Mouse (Mus musculus) heart, embryonic 11.5 days (tissue): ENCODE data around the gene Arsb. TPM values are rescaled to one million over a fixed set of nuclear protein-coding genes. Genes with fewer than 3 reads are reported as not detected.

ENCODE experiments used
- ATAC-seq: fragments of 200-750 bp; cut with Nextera tagmentation; replicated peaks from 2 replicates; pipeline ENCODE4 v1.8.0; 2017; ENCODE audit warnings: moderate library complexity; ENCODE audit not compliant: insufficient number of reproducible peaks, low FRiP score, low TSS enrichment
- H3K27ac ChIP-seq: fragments of 300-500 bp; sonication (generic); 2 replicates; pipeline ENCODE4 v1.5.1; 2014; ENCODE audit warnings: mild to moderate bottlenecking, low read depth, low read length
- H3K27me3 ChIP-seq: fragments of 300-500 bp; sonication (generic); 2 replicates; pipeline ENCODE4 v1.6.1; 2014; ENCODE audit warnings: mild to moderate bottlenecking, low read length, mixed read lengths; ENCODE audit not compliant: control insufficient read depth, insufficient read depth
- H3K36me3 ChIP-seq: fragments of 300-500 bp; sonication (generic); 2 replicates; pipeline ENCODE4 v1.6.1; 2014; ENCODE audit warnings: mild to moderate bottlenecking, low read length, moderate library complexity, mixed read lengths; ENCODE audit not compliant: control insufficient read depth, insufficient read depth
- H3K4me1 ChIP-seq: fragments of 300-500 bp; sonication (generic); 2 replicates; pipeline ENCODE4 v1.6.1; 2014; ENCODE audit warnings: low read length; ENCODE audit not compliant: control insufficient read depth, insufficient read depth
- H3K4me2 ChIP-seq: fragments of 300-500 bp; sonication (generic); 2 replicates; pipeline ENCODE4 v1.6.1; 2014; ENCODE audit warnings: mild to moderate bottlenecking, moderate library complexity
- H3K4me3 ChIP-seq: fragments of 300-500 bp; sonication (generic); 2 replicates; pipeline ENCODE4 v1.5.1; 2014; ENCODE audit warnings: low read depth, low read length
- H3K9ac ChIP-seq: fragments of 300-500 bp; sonication (generic); 2 replicates; pipeline ENCODE4 v1.6.1; 2014; ENCODE audit warnings: mild to moderate bottlenecking, low read depth, low read length, moderate library complexity
- H3K9me3 ChIP-seq: fragments of 300-500 bp; sonication (generic); replicated peaks from 2 replicates; pipeline ENCODE4 v1.6.1; 2016; ENCODE audit warnings: low read length; ENCODE audit not compliant: control insufficient read depth
- WGBS: fragments of 180-500 bp; shearing (Covaris S2); extraction: QIAGEN DNeasy Blood & Tissue Kit; methylation state at CpG from one replicate; pipeline ENCODE4 v1.1.7; 2014; ENCODE audit not compliant: insufficient replicate concordance; 5-methylcytosine and 5-hydroxymethylcytosine counted together
- polyA plus RNA-seq: library from polyadenylated mRNA; unstranded; fragments of >200 nt; fragmentation: Nextera tagmentation; extraction: Ambion mirVana; gene quantifications from 2 replicates; pipeline ENCODE4 v1.2.1, GENCODE M21; 2014

The Arsb gene
- polyA plus RNA-seq, 1 experiment from 2014 or later: 5.9 TPM

GRCm38 (mm10) chr13:93920786-93921300 is 149.4 kb downstream of the Arsb start:
- Histone ChIP-seq H3K4me1 (peaks cover 21% of the 10 kb centered on the region), H3K27ac (no peak overlapping the region), H3K4me3 (no peak overlapping the region), H3K9me3 (no peaks in the 10 kb centered on the region), H3K36me3 (no peaks in the 10 kb centered on the region), H3K4me2 (no peak overlapping the region), H3K27me3 (no peaks in the 10 kb centered on the region), H3K9ac (no peak overlapping the region)
- 71% methylated on average over 4 of the region's 4 CpGs for WGBS
- no peak for ATAC-seq

- no peak overlapping the region for H3K4me2 ChIP-seq
- H3K36me3 ChIP-seq: no peaks in the 10 kb centered on the region
- no peaks in the 10 kb centered on the region for H3K9me3 ChIP-seq
- no peaks in the 10 kb centered on the region for H3K27me3 ChIP-seq
- no peak overlapping the region for H3K4me3 ChIP-seq
- ATAC-seq: no peak
- H3K27ac ChIP-seq: no peak overlapping the region
- H3K4me1 ChIP-seq: peaks cover 18% of the 10 kb centered on the region; the same call in 1 of the 2 replicates
- H3K9ac ChIP-seq: no peak overlapping the region
- WGBS: 83% methylated on average over 5 of the region's 5 CpGs
These were observed 150.6 kb downstream of the Arsb start for GRCm38 (mm10) chr13:93921831-93922565.

- no peaks in the 10 kb centered on the region for H3K27me3 ChIP-seq
- ATAC-seq: no peak
- no peaks in the 10 kb centered on the region for H3K36me3 ChIP-seq
- H3K4me1 ChIP-seq: peaks cover 18% of the 10 kb centered on the region; the same call in 1 of the 2 replicates
- WGBS: 62% methylated on average over 7 of the region's 7 CpGs
- H3K4me3 ChIP-seq: no peak overlapping the region
- no peaks in the 10 kb centered on the region for H3K9me3 ChIP-seq
- H3K9ac ChIP-seq: no peak overlapping the region
- no peak overlapping the region for H3K27ac ChIP-seq
- no peak overlapping the region for H3K4me2 ChIP-seq
These were observed 151.1 kb downstream of the Arsb start for GRCm38 (mm10) chr13:93922566-93922910.

GRCm38 (mm10) chr13:93924735-93925432 is 153.5 kb downstream of the Arsb start:
- Histone ChIP-seq H3K4me2 (no peak overlapping the region), H3K4me3 (no peak overlapping the region), H3K27ac (no peak overlapping the region), H3K9me3 (no peaks in the 10 kb centered on the region), H3K4me1 (peaks cover 21% of the 10 kb centered on the region; the same call in 1 of the 2 replicates), H3K36me3 (no peaks in the 10 kb centered on the region), H3K9ac (no peak overlapping the region), H3K27me3 (no peaks in the 10 kb centered on the region)
- 73% methylated on average over 9 of the region's 9 CpGs for WGBS
- ATAC-seq: no peak

DNA sequence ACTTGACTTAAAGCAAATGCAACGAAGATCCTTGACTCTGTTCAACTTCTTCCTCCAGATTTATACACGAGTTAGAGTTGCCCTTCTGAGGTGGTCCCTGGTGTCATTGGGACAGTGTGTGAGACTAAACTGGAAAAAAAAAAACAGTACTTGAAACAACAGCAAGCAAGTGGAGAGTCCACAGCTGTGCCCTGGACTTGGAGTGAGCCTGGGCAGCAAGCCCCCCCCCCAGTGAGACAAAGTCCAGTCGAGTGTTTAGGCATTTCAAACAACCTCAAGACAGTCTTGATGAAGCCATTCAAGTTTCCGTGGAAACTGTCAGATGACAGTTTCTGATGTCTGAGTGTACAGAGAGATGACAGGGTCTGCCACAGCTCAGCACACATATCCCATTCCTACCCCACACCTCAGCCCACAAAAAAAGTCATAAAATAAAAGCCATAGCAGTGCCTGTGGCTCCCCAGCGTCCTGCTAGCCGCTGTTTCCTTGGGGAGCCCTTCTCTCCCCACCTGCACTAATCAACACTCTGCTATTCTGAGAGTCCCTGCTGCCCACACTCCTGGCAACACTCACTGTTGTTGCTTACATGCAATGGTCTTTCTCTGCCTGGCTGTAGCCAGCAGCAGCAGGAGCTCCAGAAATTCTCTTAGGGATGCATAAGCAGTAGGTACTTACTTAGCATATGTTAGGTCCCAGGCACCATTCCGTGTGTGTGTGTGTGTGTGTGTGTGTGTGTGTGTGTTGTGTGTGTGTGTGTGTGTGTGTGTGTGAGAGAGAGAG is 159.3 kb downstream of the Arsb start:
- H3K9ac ChIP-seq: no peak overlapping the region
- no peaks in the 10 kb centered on the region for H3K36me3 ChIP-seq
- 37% methylated on average over 7 of the region's 7 CpGs for WGBS
- H3K27ac ChIP-seq: peak overlapping the region; percentile 22; the same call in 1 of the 2 replicates
- H3K27me3 ChIP-seq: no peaks in the 10 kb centered on the region
- H3K4me1 ChIP-seq: peaks cover 13% of the 10 kb centered on the region
- H3K4me3 ChIP-seq: no peak overlapping the region
- ATAC-seq: no peak; the same call in 1 of the 2 replicates
- no peaks in the 10 kb centered on the region for H3K9me3 ChIP-seq
- no peak overlapping the region for H3K4me2 ChIP-seq

GRCm38 (mm10) chr13:93936455-93936854 is 165.0 kb downstream of the Arsb start:
- H3K27me3 ChIP-seq: no peaks in the 10 kb centered on the region
- no peak overlapping the region for H3K4me3 ChIP-seq
- peaks cover 11% of the 10 kb centered on the region; the same call in 1 of the 2 replicates for H3K4me1 ChIP-seq
- no peak for ATAC-seq
- no peak overlapping the region for H3K9ac ChIP-seq
- no peaks in the 10 kb centered on the region for H3K9me3 ChIP-seq
- H3K4me2 ChIP-seq: no peak overlapping the region
- no peaks in the 10 kb centered on the region for H3K36me3 ChIP-seq
- WGBS: 79% methylated on average over 6 of the region's 6 CpGs
- no peak overlapping the region for H3K27ac ChIP-seq

GRCm38 (mm10) chr13:93938118-93938517 is 166.7 kb downstream of the Arsb start:
- Histone ChIP-seq H3K9ac (no peak overlapping the region), H3K9me3 (no peaks in the 10 kb centered on the region), H3K4me2 (no peak overlapping the region), H3K27me3 (no peaks in the 10 kb centered on the region), H3K36me3 (no peaks in the 10 kb centered on the region), H3K27ac (no peak overlapping the region), H3K4me3 (no peak overlapping the region), H3K4me1 (peaks cover 11% of the 10 kb centered on the region; the same call in 1 of the 2 replicates)
- no peak for ATAC-seq
- WGBS: 42% methylated on average over 2 of the region's 2 CpGs

DNA sequence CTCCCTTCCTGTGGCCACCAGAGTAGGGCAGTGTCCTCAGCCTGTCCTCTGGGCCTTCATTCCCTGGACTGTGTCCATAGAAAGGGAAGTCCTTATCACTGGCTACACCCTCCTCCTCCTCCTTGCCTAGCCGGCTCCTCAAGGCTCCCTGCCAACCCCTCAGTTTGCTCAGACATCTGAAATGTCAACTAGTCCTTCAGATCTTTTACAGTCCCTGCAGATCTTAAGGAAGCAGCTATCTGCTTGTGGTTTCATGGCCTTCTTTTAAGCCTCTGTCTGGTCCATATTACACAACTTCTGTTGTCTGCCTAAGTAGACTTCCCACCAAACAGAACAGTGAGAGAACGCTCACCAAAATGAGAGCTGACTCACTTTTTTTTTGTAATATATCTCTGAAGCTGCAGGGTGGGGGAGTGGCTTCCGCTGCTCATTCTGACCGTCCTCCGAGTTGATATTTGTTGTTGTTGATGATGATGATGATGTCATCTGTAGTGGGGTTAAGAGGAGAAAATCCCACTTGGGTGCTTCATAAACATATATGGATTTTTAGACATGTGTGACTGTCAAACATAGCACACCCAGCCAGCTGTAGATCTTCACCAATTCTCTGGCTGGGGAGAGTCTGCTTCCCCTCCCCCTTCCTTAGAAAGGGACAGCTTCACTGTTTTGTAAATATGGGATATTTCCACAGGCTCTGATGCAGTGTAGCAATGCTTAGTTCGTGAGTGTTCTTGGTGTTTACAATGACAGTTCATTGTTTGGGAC is 168.1 kb downstream of the Arsb start:
- Histone ChIP-seq H3K27ac (0 out of 2 replicates have a peak overlapping the region, but pooled peaks have one; percentile 15), H3K4me2 (no peak overlapping the region), H3K9me3 (no peaks in the 10 kb centered on the region), H3K4me3 (no peak overlapping the region), H3K9ac (no peak overlapping the region), H3K27me3 (no peaks in the 10 kb centered on the region), H3K4me1 (peaks cover 11% of the 10 kb centered on the region; the same call in 1 of the 2 replicates), H3K36me3 (no peaks in the 10 kb centered on the region)
- 51% methylated on average over 6 of the region's 6 CpGs for WGBS
- no peak for ATAC-seq
